In the genomic region with DNA sequence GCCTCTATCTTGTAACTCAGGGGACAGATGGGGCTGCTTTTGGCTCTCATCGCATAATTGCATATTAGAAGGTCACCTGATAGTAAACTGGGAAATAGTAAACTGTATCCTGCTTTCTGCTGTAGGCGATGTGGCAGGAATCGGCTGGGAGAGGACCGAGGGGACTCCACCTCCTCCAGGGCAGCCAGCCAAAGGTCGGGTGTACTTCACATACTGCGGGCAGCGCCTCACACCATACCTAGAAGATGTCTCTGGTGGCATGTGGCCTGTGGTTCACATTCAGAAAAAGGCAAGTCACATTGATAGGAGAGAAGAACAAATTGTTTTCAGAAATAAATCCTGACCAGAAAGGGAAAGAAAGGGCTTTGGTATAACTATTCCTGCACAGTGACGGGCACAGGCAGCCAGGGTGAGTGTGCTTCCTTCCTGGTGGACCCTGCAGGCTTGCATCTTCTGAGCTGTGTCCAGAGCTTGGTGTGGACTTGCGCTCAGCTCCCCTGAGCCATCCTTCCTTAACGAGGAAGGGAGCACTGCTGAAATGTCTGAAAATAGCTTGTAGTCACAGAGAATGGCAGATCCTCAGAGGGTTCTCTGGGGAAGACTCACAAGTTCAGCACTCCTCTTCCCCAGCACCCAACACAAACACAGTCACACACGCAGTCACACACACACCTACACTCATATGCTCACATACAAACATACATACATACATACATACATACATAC, we compare ENCODE assay signal across 8 mouse cellular contexts. TPM values are rescaled to one million over a fixed set of nuclear protein-coding genes. Genes with fewer than 3 reads are reported as not detected.
DNase-seq lines count a peak whose midpoint lies in the region; ATAC-seq lines count a peak whose summit lies in the region.

No protein-coding gene starts in this region.

- peaks cover 65% of the 10 kb centered on the region for H3K36me3 ChIP-seq in heart, embryonic 16.5 days (ENCODE audit: control insufficient read depth, insufficient read depth)

- H3K4me1 ChIP-seq in heart, embryonic 16.5 days (ENCODE audit: control insufficient read depth, insufficient read depth, low read length): peaks cover 2% of the 10 kb centered on the region; the same call in 1 of the 2 replicates

- H3K9ac ChIP-seq in heart, embryonic 16.5 days (ENCODE audit: low read length): peak overlapping the region; percentile 56; the same call in 1 of the 2 replicates

- H3K27me3 ChIP-seq in heart, embryonic 16.5 days (ENCODE audit: control insufficient read depth, insufficient read depth, low read length): no peaks in the 10 kb centered on the region

- peak; percentile 37 for DNase-seq in CD4-positive, CD25-positive, alpha-beta regulatory T cell, adult 2 months (ENCODE audit: low read depth, low spot score)
- peak; percentile 61 for DNase-seq in adrenal gland, postnatal 14 days
- DNase-seq in kidney, postnatal 14 days: peak; percentile 67
- no peak for DNase-seq in ovary, adult 18-20 months (ENCODE audit: low spot score)
- DNase-seq in cerebellum, adult 8-10 months: no peak
- no peak for DNase-seq in layer of hippocampus, adult 9-10 months (ENCODE audit: low spot score)

- 63% methylated on average over 11 of the region's 11 CpGs for WGBS in heart, embryonic 16.5 days

- ATAC-seq in heart, embryonic 16.5 days (replicated peaks; ENCODE audit: extremely low read depth, insufficient read depth, low FRiP score): peak; percentile 56; the same call in 1 of the 2 replicates
- ATAC-seq in megakaryocyte, adult 5-6 weeks (ENCODE audit: poor library complexity, severe bottlenecking): 0 out of 2 replicates have a peak, but pooled peaks have one; percentile 29

- peak overlapping the region; percentile 80 for H3K27ac ChIP-seq in heart, embryonic 16.5 days (ENCODE audit: low read length)

- peak overlapping the region; percentile 40 for H3K4me3 ChIP-seq in heart, embryonic 16.5 days (ENCODE audit: low read length)

- H3K4me2 ChIP-seq in heart, embryonic 16.5 days (ENCODE audit: low read depth, low read length): peak overlapping the region; percentile 55

- H3K9me3 ChIP-seq in heart, embryonic 16.5 days (replicated peaks; ENCODE audit: control insufficient read depth, low read length): no peaks in the 10 kb centered on the region

RNA-seq across cellular contexts. Expression of a gene that starts 55.9 kb away (rescaled TPM):
- 38.1 and 52.2 TPM in 2 replicates for total RNA-seq in adrenal gland, postnatal 14 days (2021)
- polyA plus RNA-seq in heart, embryonic 16.5 days (2015; fragmentation: Nextera tagmentation; extraction: Ambion mirVana): 85.0 and 86.3 TPM in 2 replicates
- total RNA-seq in megakaryocyte, adult 5-6 weeks (2015): 77.9 and 78.1 TPM in 2 replicates
- 92.5 and 94.1 TPM in 2 replicates for total RNA-seq in megakaryocyte, adult 5-6 weeks (2017)

Comparison
In these comparisons a context has a peak if more than half of its experiments do, and no peak if none do; other contexts are left out.
1. DNase-seq: peak in CD4-positive, CD25-positive, alpha-beta regulatory T cell, adult 2 months (single experiment), adrenal gland, postnatal 14 days (single experiment) and kidney, postnatal 14 days (single experiment); none in ovary, adult 18-20 months (single experiment), cerebellum, adult 8-10 months (single experiment) and layer of hippocampus, adult 9-10 months (single experiment).